Mouse (Mus musculus): Measurements from ENCODE around the gene Chchd3. TPM values are rescaled to one million over a fixed set of nuclear protein-coding genes. Genes with fewer than 3 reads are reported as not detected.

The Chchd3 gene
- polyA plus RNA-seq, 2 experiments from 2014 or later = 96.6 to 103 TPM

- ATAC-seq = no peak
Observed at GRCm38 (mm10) chr6:32935576-32935975, 124.5 kb downstream of the Chchd3 start.

- no peak for ATAC-seq
Observed at GRCm38 (mm10) chr6:32931106-32931770, 128.8 kb downstream of the Chchd3 start.

DNA sequence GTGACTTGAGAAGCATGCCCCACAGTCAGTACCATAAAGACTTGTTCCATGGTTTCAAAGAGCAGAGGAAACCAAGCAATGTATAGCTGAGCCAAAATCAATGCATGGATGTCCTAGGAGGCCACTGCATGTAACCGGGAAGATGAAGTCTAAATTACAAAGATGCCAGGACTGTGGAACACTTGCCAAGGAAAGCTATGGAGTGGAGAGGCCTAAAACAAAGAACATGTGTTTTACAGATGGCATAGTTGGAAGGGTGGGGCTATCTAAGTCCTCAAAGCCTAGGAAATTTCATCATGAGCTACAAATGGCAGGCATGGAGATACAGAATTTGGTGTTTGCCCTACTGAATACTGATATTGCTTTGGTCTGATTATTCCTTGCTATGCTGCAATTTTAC, 137.7 kb downstream of the Chchd3 start:
- ATAC-seq = no peak

DNA sequence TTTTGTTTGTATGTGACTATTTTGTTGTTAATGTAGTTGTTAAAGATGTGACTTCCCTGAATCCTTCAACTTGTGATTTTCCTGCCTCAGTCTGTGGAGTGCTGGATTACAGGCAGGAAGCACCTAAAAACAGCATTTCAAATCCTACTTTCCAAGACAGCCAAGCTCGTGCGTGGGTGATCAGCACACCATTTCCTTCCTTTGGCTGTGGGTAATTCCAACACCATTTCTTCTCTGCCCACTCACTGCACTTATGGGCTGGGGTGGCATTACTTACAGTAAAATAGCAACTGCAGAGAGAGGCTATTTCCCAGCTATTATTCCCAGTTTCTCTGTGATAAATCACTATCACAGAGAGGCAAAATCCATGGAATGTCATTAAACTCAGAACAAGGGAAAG, 140.0 kb downstream of the Chchd3 start:
- ATAC-seq = no peak

GRCm38 (mm10) chr6:32910692-32911091, 149.4 kb downstream of the Chchd3 start:
- ATAC-seq = no peak

DNA sequence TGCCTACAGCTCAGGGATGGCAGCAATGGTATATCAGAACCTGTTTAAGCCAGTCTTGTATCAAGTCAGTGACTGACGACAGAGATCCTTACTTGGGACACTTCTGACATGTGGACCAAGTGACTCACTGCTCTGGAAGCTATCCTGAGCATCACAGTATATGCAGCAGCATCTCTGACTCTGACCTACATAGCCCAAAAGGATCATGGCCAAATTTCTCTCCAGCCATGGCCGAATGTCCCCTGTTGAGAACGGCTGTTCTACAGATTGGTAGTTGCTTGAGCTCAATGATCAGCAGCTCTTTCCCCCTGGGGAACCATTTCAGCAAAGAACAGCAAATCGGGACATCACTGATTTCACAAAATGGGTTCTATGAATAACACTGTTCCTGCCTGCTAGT, 161.0 kb downstream of the Chchd3 start:
- ATAC-seq = no peak

DNA sequence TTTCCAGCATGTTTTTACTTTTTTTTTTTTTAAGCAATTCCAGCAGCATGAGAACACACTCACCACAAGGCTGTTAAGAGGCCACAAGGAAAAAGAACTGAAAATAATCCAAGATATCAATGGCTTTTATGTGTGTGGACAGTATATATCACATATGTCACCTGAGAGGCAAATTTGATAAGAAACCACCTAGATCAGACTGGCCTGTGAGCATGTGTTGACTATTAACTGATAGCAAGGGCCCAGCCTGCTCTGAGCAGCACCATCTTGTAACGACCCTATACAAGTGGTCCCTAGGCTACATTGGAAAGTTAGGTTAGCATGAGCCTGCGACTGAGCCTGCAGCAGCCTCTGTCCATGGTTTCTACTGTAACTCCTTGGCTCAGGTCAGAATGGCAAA, 166.0 kb downstream of the Chchd3 start:
- no peak for ATAC-seq

- no peak for ATAC-seq
Observed at GRCm38 (mm10) chr6:32890726-32891125, 169.3 kb downstream of the Chchd3 start.

GRCm38 (mm10) chr6:32888894-32889529, 171.0 kb downstream of the Chchd3 start:
- ATAC-seq = no peak

- no peak for ATAC-seq
Observed at GRCm38 (mm10) chr6:32878586-32878985, 181.5 kb downstream of the Chchd3 start.

DNA sequence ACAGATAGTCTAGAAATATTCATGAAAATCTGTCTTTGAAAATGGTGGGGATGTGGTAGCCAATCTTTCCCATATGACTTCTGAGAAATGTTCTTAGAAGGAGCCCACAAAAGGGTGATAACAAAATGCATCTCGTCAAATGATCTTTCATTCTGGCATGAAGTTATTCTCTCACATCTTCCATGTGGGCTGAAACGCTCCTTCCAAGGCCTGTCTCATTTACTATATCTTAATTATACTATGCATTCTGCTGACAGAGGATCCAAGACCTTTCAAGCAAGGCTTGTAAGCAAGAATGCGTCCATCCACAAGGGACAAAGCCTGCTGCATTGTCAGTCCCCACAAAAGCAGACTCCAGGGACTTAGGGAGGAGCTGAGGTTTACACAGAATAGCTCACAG, 185.9 kb downstream of the Chchd3 start:
- no peak for ATAC-seq

- no peak for ATAC-seq
Observed at GRCm38 (mm10) chr6:32872805-32873204, 187.3 kb downstream of the Chchd3 start.

- ATAC-seq = no peak
Observed at GRCm38 (mm10) chr6:32850960-32851359, 209.1 kb downstream of the Chchd3 start.

DNA sequence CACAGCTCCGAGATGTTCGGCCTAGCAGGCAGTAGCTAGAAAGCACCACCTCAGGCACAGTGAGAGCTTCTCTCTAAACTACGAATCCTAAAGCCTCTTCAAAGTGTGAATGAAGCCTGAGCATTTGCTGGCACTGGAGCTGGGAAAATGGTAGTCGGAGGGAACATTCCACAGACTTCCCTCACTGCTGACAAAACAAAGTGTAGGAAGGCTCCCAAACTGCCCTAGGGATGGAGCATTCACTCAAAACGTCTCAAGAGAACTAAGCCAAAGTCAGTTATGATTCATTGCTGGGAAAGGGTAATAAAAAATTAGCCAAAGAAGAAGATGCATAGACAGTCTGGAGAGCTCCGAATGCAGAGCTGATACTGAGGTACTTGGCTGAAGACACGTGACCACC, 211.1 kb downstream of the Chchd3 start:
- no peak for ATAC-seq

- ATAC-seq = no peak
Observed at GRCm38 (mm10) chr6:32845463-32845862, 214.6 kb downstream of the Chchd3 start.

DNA sequence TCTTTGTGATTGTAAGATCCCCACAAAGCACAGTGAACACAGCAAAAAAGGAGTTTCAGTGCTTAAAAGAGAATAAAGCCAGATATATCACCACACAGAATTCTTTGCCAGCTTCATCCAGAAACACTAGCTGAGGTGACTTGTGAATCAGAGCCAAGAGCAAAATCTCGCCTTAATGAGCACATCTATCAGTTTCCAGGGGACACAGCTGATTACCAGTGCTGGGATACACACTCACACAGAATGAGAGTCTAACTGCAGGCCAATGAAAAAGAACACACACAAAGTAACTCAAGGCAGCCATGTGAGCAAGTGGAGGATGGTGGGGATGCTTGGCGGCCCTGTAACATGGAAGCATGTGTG, 222.1 kb downstream of the Chchd3 start:
- no peak for ATAC-seq

GRCm38 (mm10) chr6:32837165-32837938, 222.7 kb downstream of the Chchd3 start:
- ATAC-seq = no peak

GRCm38 (mm10) chr6:32823856-32824620, 236.0 kb downstream of the Chchd3 start:
- no peak for ATAC-seq

DNA sequence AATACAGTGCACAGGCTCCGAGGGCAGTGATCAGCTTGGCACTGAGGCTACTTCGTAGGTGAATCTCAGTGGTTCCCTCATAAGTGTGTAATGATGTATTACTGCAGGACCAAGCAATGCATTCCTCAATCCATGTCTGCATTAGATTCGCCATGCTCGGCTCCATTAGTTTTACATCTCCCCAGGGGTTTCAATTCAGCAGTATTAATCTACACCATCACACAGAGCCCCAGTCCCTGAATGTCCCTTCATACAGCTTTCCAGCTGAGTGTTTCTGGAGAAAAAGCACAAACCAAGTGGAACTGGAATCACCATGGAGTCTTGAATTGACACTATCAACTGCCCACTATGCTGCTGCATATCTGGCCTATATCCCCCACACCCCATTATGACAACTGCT, 241.1 kb downstream of the Chchd3 start:
- ATAC-seq = no peak

GRCm38 (mm10) chr6:32808796-32809195, 251.3 kb downstream of the Chchd3 start:
- no peak for ATAC-seq

DNA sequence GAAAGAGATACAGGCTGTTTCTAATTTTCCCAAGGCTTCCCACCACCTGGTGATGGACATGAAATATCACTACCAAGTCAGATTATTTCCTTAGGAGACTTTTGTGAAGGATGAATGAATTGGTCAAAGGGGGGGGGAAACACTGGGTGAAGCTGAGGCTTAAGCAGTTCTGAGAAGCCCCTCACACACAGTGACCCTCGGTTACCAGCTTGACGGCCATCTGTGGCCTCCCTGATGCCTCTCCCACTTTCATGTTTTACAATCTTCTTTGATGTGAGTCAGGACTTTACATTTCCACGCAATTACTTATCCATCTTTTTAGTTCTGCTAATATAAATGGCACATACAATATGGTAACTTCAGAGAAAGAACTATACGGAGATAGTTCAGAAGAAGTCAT, 252.3 kb downstream of the Chchd3 start:
- no peak for ATAC-seq

DNA sequence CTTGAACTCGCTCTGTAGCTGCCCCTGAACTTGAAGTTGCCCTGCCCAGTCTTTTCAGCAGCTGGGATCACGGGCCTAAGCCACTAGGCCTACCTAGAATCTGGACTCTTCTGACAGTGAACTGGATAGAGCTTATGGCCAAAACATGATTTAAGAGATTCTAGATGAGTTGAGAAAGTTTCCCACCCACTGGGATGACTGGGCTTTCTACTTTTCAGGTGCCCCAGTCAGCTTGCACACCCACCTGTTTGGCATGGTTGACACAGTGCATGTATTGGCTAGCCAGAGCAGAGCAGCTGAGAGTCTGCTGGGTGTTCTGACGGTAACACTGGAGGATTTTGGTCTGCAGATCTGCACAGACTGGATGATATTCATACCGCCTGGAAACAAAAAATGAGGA, 256.4 kb downstream of the Chchd3 start:
- no peak for ATAC-seq

- no peak for ATAC-seq
Observed at GRCm38 (mm10) chr6:32801776-32802175, 258.3 kb downstream of the Chchd3 start.

All from activated CD4-positive, CD25-positive, alpha-beta regulatory T cell, adult 4 months (primary cell).